16 mouse cellular contexts compared by ENCODE assay signal in the genomic region with DNA sequence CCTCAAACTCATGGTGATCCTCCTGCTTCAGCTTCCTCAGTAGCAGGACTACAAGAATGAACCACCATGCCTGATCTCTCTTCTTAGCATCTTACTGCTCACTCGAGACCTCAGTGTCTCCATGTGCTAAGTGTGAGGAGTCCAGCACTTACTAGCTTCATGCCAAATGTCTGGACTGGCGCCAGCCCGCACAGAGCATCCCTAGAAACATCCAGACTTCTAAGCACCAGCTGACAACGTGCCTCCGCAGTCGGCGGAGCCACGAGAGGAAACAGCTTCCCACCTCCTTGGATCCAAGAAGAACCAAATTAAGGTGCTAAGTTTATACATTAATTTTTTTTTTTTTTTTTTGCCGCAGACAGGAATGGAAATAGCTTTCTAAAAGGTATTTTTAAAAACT.
DNase-seq lines count a peak whose midpoint lies in the region; ATAC-seq and TF ChIP-seq lines count a peak whose summit lies in the region.
"Had no signal": no experiment of that assay in that cellular context is flagged by ENCODE, and none has a peak within 500 bp of the region (broad histone marks: within the 10 kb centered on the region; RNA-seq: fewer than 3 reads in every experiment).

No protein-coding gene starts in this region.

- intact Hi-C loops in left cerebral cortex, adult 2 months (cut with DNase I): loop anchor here (2.0 kb wide), 1 partner anchor 22 kb away; no protein-coding TSS in a partner anchor
- intact Hi-C loops in heart, postnatal 14 days (cut with DNase I): no loop called here

- no peak overlapping the region for H3K9ac ChIP-seq in forebrain, embryonic 14.5 days (ENCODE audit: low read length)
- H3K9ac ChIP-seq in forebrain, embryonic 15.5 days (replicated peaks): no peak overlapping the region
- H3K9ac ChIP-seq: embryonic facial prominence, embryonic 13.5 days; neural tube, embryonic 13.5 days had no signal

- H3K27ac ChIP-seq in forebrain, embryonic 14.5 days (ENCODE audit: low read depth, low read length): no peak overlapping the region
- no peak overlapping the region for H3K27ac ChIP-seq in forebrain, embryonic 15.5 days (replicated peaks)
- no peak overlapping the region for H3K27ac ChIP-seq in left cerebral cortex, adult 2 months
- H3K27ac ChIP-seq: embryonic facial prominence, embryonic 13.5 days; neural tube, embryonic 13.5 days had no signal

- H3K9me3 ChIP-seq in forebrain, embryonic 14.5 days (replicated peaks; ENCODE audit: control insufficient read depth, low read length): no peaks in the 10 kb centered on the region
- no peaks in the 10 kb centered on the region for H3K9me3 ChIP-seq in forebrain, embryonic 15.5 days
- H3K9me3 ChIP-seq: embryonic facial prominence, embryonic 13.5 days; neural tube, embryonic 13.5 days had no signal

- no peak for TF ChIP-seq CTCF in left cerebral cortex, adult 2 months (IDR thresholded peaks at IDR 0.05)

- 0 out of 2 replicates have a peak, but pooled peaks cover 3% of the 10 kb centered on the region for H3K27me3 ChIP-seq in forebrain, embryonic 14.5 days (replicated peaks; ENCODE audit: control insufficient read depth, insufficient read depth, low read length)
- H3K27me3 ChIP-seq in forebrain, embryonic 15.5 days: no peaks in the 10 kb centered on the region
- H3K27me3 ChIP-seq: neural tube, embryonic 13.5 days had no signal

- 75% methylated on average over 9 of the region's 9 CpGs for WGBS in forebrain, embryonic 14.5 days
- WGBS in forebrain, embryonic 15.5 days: 63% methylated on average over 9 of the region's 9 CpGs

- no peak overlapping the region for H3K4me3 ChIP-seq in forebrain, embryonic 14.5 days (ENCODE audit: low read depth, low read length)
- no peak overlapping the region for H3K4me3 ChIP-seq in forebrain, embryonic 15.5 days
- H3K4me3 ChIP-seq in left cerebral cortex, adult 2 months: no peak overlapping the region
- H3K4me3 ChIP-seq: embryonic facial prominence, embryonic 13.5 days; neural tube, embryonic 13.5 days had no signal

- peak; percentile 23 for DNase-seq in forebrain, embryonic 14.5 days (ENCODE audit: low spot score)
- DNase-seq in left cerebral cortex, adult 2 months (ENCODE audit: extremely low spot score in 1 of 2, low spot score in 2 of 2): peak; percentile 64 to 74
- peak; percentile 77 to 83 for DNase-seq in right cerebral cortex, adult 2 months (ENCODE audit: low spot score in 2 of 2)
- no peak for DNase-seq in thymus, postnatal 14 days
- no peak for DNase-seq in heart, postnatal 4 days
- DNase-seq in heart, postnatal 14 days: no peak
- DNase-seq: gastrocnemius, postnatal 14 days; heart, postnatal 10 days; kidney, adult 2 months; kidney, postnatal 4 days had no signal

- peaks cover 5% of the 10 kb centered on the region; the same call in 1 of the 2 replicates for H3K4me1 ChIP-seq in forebrain, embryonic 14.5 days (ENCODE audit: control insufficient read depth, insufficient read depth, low read length)
- H3K4me1 ChIP-seq in forebrain, embryonic 15.5 days: no peaks in the 10 kb centered on the region
- H3K4me1 ChIP-seq: embryonic facial prominence, embryonic 13.5 days had no signal

- no peaks in the 10 kb centered on the region for H3K36me3 ChIP-seq in forebrain, embryonic 14.5 days (ENCODE audit: control insufficient read depth, insufficient read depth, low read length)
- no peaks in the 10 kb centered on the region for H3K36me3 ChIP-seq in forebrain, embryonic 15.5 days
- H3K36me3 ChIP-seq: embryonic facial prominence, embryonic 13.5 days; neural tube, embryonic 13.5 days had no signal

- ATAC-seq in forebrain, embryonic 14.5 days: no peak
- ATAC-seq in forebrain, embryonic 15.5 days (replicated peaks): no peak
- ATAC-seq in frontal cortex, adult (ENCODE audit: low TSS enrichment): peak; percentile 96
- ATAC-seq: activated CD4-positive, CD25-positive, alpha-beta regulatory T cell, adult 4 months had no signal

- no peak overlapping the region for H3K4me2 ChIP-seq in forebrain, embryonic 14.5 days (ENCODE audit: low read length)
- H3K4me2 ChIP-seq in forebrain, embryonic 15.5 days (replicated peaks): no peak overlapping the region
- H3K4me2 ChIP-seq: embryonic facial prominence, embryonic 13.5 days; liver, embryonic 11.5 days; neural tube, embryonic 13.5 days had no signal

Comparison
In these comparisons a context has a peak if more than half of its experiments do, and no peak if none do; other contexts are left out.
1. DNase-seq: peak in forebrain, embryonic 14.5 days (single experiment), left cerebral cortex, adult 2 months (2 of 2) and right cerebral cortex, adult 2 months (2 of 2); none in thymus, postnatal 14 days (single experiment), heart, postnatal 4 days (single experiment) and heart, postnatal 14 days (0 of 2).